Mouse (Mus musculus): ENCODE measurements at regions not wholly inside any gene's neighbourhood (a gene's known extent, or its start where the extent isn't known, plus 50 kb on each side); places are given as distances from the start of the nearest gene placed in this dataset.

DNA sequence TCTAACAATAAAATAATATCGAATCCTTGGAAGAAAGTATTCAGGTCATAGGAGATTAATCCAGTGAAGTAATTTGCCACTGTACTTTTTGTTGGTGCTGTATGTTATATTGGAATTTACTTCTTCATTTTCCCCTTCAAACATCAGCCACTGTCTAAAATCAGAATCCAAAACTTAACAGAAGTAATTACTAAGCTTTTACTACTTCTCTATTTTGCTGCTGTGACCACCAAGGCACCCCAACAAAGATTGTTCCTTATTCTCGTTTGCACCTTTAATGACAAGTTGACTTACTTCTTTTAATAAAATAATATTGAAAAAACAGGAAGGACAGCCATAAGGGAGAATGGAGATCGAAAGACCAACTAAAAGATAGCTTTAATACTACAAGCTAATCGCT, 1130.1 kb upstream of the Cited2 start:
- TF ChIP-seq CTCF (IDR thresholded peaks at IDR 0.05; ENCODE audit: low read depth, low read length) (no peak), POLR2A (IDR thresholded peaks at IDR 0.05; ENCODE audit: extremely low read depth, insufficient read depth, low read length) (no peak)
